Mouse (Mus musculus): ENCODE results near the gene Asprv1. TPM values are rescaled to one million over a fixed set of nuclear protein-coding genes. Genes with fewer than 3 reads are reported as not detected.

The Asprv1 gene
- total RNA-seq, 2 experiments from 2014 or later: 0.99 to 1.1 TPM

GRCm38 (mm10) chr6:86660161-86660877, 32.4 kb downstream of the Asprv1 start:
- DNase-seq (ENCODE audit: low spot score in 2 of 2): no peak

DNA sequence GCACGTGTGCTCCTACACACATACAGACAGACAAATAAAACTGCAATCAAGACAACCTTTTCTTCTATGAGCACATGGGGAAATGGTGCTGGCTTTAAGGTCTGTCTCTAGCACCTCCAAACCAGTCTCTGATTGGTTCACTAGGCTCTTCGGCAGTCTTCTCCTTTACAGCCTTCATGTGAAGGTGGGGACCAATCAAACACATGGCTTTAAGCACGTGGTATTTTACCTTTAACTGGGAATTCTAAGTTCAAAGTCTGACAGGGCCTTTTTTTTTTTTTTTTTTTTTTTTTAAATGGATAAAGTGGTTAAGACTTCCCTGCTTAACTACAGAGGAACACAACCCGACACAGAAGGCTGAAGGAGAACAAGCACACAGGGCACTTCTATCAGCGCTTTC, 37.1 kb downstream of the Asprv1 start:
- no peak for DNase-seq (ENCODE audit: low spot score in 2 of 2)

- DNase-seq (ENCODE audit: low spot score in 2 of 2): no peak
Measured at GRCm38 (mm10) chr6:86665560-86666307, 37.8 kb downstream of the Asprv1 start.

DNA sequence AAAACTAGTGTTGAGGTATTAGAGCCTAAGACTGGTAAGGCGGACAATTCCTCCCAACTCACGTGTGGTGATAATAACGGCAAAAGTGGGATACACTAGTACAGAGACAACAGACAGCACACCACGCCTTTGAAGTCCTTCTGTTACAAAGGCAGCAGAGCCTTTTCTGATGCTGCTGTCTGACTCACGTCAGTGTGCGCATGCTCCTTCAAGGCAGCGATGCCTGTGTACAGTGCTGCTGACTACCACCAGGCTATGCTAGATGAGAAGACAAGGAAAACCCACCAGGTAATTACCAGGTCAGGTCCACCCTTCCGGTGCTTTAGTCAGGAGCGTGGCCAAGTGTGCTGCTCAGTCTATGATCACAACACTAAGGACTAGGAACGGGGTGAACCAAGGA, 39.1 kb downstream of the Asprv1 start:
- DNase-seq (ENCODE audit: low spot score in 2 of 2): no peak

- DNase-seq (ENCODE audit: low spot score in 2 of 2): no peak
Measured at GRCm38 (mm10) chr6:86668580-86669239, 40.7 kb downstream of the Asprv1 start, which contains the start of gene Mxd1. Mxd1 (minus strand) TSS chr6:86669161.

GRCm38 (mm10) chr6:86669240-86669727, 41.3 kb downstream of the Asprv1 start:
- DNase-seq (ENCODE audit: low spot score in 2 of 2): peak; percentile 99 to 100

DNA sequence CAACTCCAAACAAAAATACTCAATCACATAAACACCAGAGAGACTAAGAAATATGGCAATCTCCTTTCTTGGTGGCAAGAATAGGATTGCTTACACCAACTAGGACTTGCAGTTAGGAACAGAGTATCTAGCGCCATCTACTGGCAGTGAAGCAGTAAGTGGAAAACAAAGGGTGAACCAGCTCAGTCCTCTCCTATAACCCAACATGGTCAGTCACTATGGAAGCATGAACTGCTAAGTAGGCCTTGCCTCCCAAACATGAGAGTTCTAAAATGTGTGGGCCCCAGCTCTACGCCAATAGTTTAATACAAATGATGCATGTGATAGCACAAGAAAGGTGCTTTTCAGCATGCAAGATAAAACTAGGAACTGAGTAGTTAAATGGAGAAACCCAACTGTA, 42.9 kb downstream of the Asprv1 start:
- peak in 1 of 2 experiments; percentile 38 for DNase-seq (ENCODE audit: low spot score in 2 of 2)

DNA sequence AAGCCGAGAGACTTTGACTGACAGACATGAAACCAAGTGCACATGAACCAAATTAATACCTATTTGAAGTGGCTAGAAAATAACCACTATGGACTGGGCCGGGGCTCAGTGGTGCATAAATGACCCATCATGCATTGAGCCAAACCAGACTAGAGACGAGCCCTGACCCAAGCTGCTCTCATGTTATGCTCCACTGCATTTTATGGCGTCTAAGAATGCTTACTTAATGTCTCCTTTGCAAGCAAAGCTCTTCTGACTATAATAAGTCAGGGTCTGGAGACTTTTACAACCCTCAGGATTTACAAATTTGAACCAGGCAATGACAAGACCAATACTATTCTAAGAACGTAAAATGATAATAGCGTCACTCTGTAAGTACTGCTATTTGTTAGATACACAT, 50.4 kb downstream of the Asprv1 start:
- DNase-seq (ENCODE audit: low spot score in 2 of 2): no peak

Other genes starting within 250 kb of the Asprv1 start
- 100 to 1,000 TPM; 180 to 205 TPM for gene Pcyox1, start 231.0 kb upstream of the Asprv1 start, total RNA-seq (2021)
- 100 to 1,000 TPM; 105 to 120 TPM for gene Tia1, start 223.9 kb upstream of the Asprv1 start, total RNA-seq (2021)
- gene Gm44790, start 201.5 kb upstream of the Asprv1 start, total RNA-seq (2021): 1 to 10 TPM in 1 of 2 experiments, not detected in 1; 2.1 TPM
- 10 to 100 TPM; 17.6 to 19.1 TPM for gene C87436, start 189.8 kb upstream of the Asprv1 start, total RNA-seq (2021)
- gene Pcbp1, start 101.8 kb upstream of the Asprv1 start, total RNA-seq (2021): 100 to 1,000 TPM; 273 to 288 TPM
- 10 to 100 TPM; 12.8 to 14.2 TPM for gene Mxd1, start 41.0 kb downstream of the Asprv1 start, total RNA-seq (2021)
- gene Snrnp27, start 56.4 kb downstream of the Asprv1 start, total RNA-seq (2021): 10 to 100 TPM; 65.1 to 71.2 TPM
- gene Gmcl1, start 105.2 kb downstream of the Asprv1 start, total RNA-seq (2021): 10 to 100 TPM; 17.9 to 22.4 TPM
- 10 to 100 TPM; 48.3 to 62.2 TPM for gene Anxa4, start 165.4 kb downstream of the Asprv1 start, total RNA-seq (2021)
- gene Aak1, start 221.4 kb downstream of the Asprv1 start, total RNA-seq (2021): 10 to 100 TPM; 85.6 to 87.7 TPM